15 mouse cellular contexts compared by ENCODE assay signal in genomic region chr2:65320975-65321374, GRCm38 (mm10). TPM values are rescaled to one million over a fixed set of nuclear protein-coding genes. Genes with fewer than 3 reads are reported as not detected.
A peak's percentile ranks its signal among the peaks of the same experiment; 100 is the strongest.
DNase-seq lines count a peak whose midpoint lies in the region; ATAC-seq and TF ChIP-seq lines count a peak whose summit lies in the region.
"Had no signal": no experiment of that assay in that cellular context is flagged by ENCODE, and none has a peak within 500 bp of the region (broad histone marks: within the 10 kb centered on the region; RNA-seq: fewer than 3 reads in every experiment).

No protein-coding gene starts in this region.

- H3K4me1 ChIP-seq in lung, embryonic 14.5 days (ENCODE audit: insufficient read depth), result no peaks in the 10 kb centered on the region

- no peak overlapping the region for H3K9ac ChIP-seq in lung, embryonic 14.5 days
- H3K9ac ChIP-seq: forebrain, embryonic 13.5 days had no signal

- WGBS in lung, embryonic 14.5 days, result 32% methylated on average over 2 of the region's 2 CpGs

- H3K4me3 ChIP-seq in lung, embryonic 14.5 days (ENCODE audit: low read depth, low read length), result no peak overlapping the region
- H3K4me3 ChIP-seq: forebrain, embryonic 13.5 days had no signal

- H3K27me3 ChIP-seq in lung, embryonic 14.5 days (ENCODE audit: insufficient read depth, low read length), result no peaks in the 10 kb centered on the region
- H3K27me3 ChIP-seq: forebrain, embryonic 13.5 days had no signal

- H3K9me3 ChIP-seq in lung, embryonic 14.5 days (ENCODE audit: low read depth, low read length), result no peaks in the 10 kb centered on the region
- H3K9me3 ChIP-seq: forebrain, embryonic 13.5 days had no signal

- ATAC-seq in lung, embryonic 14.5 days (ENCODE audit: insufficient read depth), result no peak

- no peaks in the 10 kb centered on the region for H3K36me3 ChIP-seq in lung, embryonic 14.5 days (ENCODE audit: insufficient read depth)
- H3K36me3 ChIP-seq: G1E had no signal

- DNase-seq in cerebellum, postnatal 14 days, result peak; percentile 56 to 58
- DNase-seq in cerebellum, adult 11-12 months, result no peak
- DNase-seq in lung, embryonic 14.5 days, result peak; percentile 43
- no peak for DNase-seq in lung, postnatal 14 days
- DNase-seq in heart, postnatal 4 days, result peak; percentile 45
- DNase-seq in testis, postnatal 10 days (ENCODE audit: low spot score), result peak; percentile 49
- no peak for DNase-seq in right cerebral cortex, postnatal 14 days
- no peak for DNase-seq in left cerebral cortex, adult 9 months (ENCODE audit: low spot score in 2 of 2)
- DNase-seq: cerebellum, adult 2 months; layer of hippocampus, postnatal 36 days had no signal

- H3K4me2 ChIP-seq in lung, embryonic 14.5 days, result no peak overlapping the region
- H3K4me2 ChIP-seq: forebrain, embryonic 13.5 days; liver, embryonic 11.5 days had no signal

- no peak for TF ChIP-seq CTCF in lung, embryonic 14.5 days (IDR thresholded peaks at IDR 0.05; ENCODE audit: low read depth)

- no peak overlapping the region for H3K27ac ChIP-seq in lung, embryonic 14.5 days (ENCODE audit: low read depth)
- H3K27ac ChIP-seq: forebrain, embryonic 13.5 days; macrophage had no signal

RNA-seq across cellular contexts. Expression of gene Slc38a11, which starts 42.9 kb away (rescaled TPM):
- not detected in 2 replicates for polyA plus RNA-seq in lung, embryonic 14.5 days (2014; fragmentation: Nextera tagmentation; extraction: Ambion mirVana)
- total RNA-seq in heart, postnatal 4 days (2021), result 1 to 10 TPM; 1.0 to 1.1 TPM
- polyA plus RNA-seq: embryonic facial prominence, embryonic 11.5 days; G1E; liver, embryonic 11.5 days; macrophage had no signal

Comparison
In these comparisons a context has a peak if more than half of its experiments do, and no peak if none do; other contexts are left out.
1. DNase-seq: peak in cerebellum, postnatal 14 days (2 of 2), lung, embryonic 14.5 days (single experiment), heart, postnatal 4 days (single experiment) and testis, postnatal 10 days (single experiment); none in cerebellum, adult 11-12 months (single experiment), lung, postnatal 14 days (single experiment), right cerebral cortex, postnatal 14 days (single experiment) and left cerebral cortex, adult 9 months (0 of 2).